Mouse (Mus musculus) limb, embryonic 11.5 days (tissue): Measurements from ENCODE around the gene Pycr2. TPM values are rescaled to one million over a fixed set of nuclear protein-coding genes. Genes with fewer than 3 reads are reported as not detected.
"Not testable (repeated sequence)": the region's sequence is repeated elsewhere in the genome, so short reads cannot be mapped to it uniquely, and the experiment has no call there.

Source experiments
- ATAC-seq: fragments of 200-750 bp; cut with Nextera tagmentation; 2 replicates; pipeline ENCODE4 v1.8.0; 2017; ENCODE audit warnings: low read depth; ENCODE audit not compliant: insufficient number of reproducible peaks, low FRiP score, low TSS enrichment
- DNase-seq: peaks from one replicate; pipeline ENCODE4 v3.0.0-alpha.2; 2015; ENCODE audit warnings: low spot score
- H3K27ac ChIP-seq: fragments of 300-500 bp; sonication (generic); replicated peaks from 2 replicates; pipeline ENCODE4 v1.5.1; 2014; ENCODE audit warnings: low read depth, mild to moderate bottlenecking, low read length
- H3K27me3 ChIP-seq: fragments of 300-500 bp; sonication (generic); 2 replicates; pipeline ENCODE4 v1.6.1; 2014; ENCODE audit warnings: mild to moderate bottlenecking, low read length, mixed read lengths; ENCODE audit not compliant: control insufficient read depth, insufficient read depth
- H3K36me3 ChIP-seq: fragments of 300-500 bp; sonication (generic); 2 replicates; pipeline ENCODE4 v1.6.1; 2014; ENCODE audit warnings: mild to moderate bottlenecking, low read length, moderate library complexity, mixed read lengths; ENCODE audit not compliant: control insufficient read depth, insufficient read depth
- H3K4me1 ChIP-seq: fragments of 300-500 bp; sonication (generic); 2 replicates; pipeline ENCODE4 v1.6.1; 2014; ENCODE audit warnings: low read length, mixed read lengths; ENCODE audit not compliant: control insufficient read depth, insufficient read depth
- H3K4me2 ChIP-seq: fragments of 300-500 bp; sonication (generic); 2 replicates; pipeline ENCODE4 v1.6.1; 2014; ENCODE audit warnings: low read depth, mild to moderate bottlenecking, moderate library complexity; ENCODE audit not compliant: severe bottlenecking
- H3K4me3 ChIP-seq: fragments of 300-500 bp; sonication (generic); 2 replicates; pipeline ENCODE4 v1.5.1; 2014; ENCODE audit warnings: low read depth, low read length
- H3K9ac ChIP-seq: fragments of 300-500 bp; sonication (generic); 2 replicates; pipeline ENCODE4 v1.6.1; 2014; ENCODE audit warnings: mild to moderate bottlenecking, low read length
- H3K9me3 ChIP-seq: fragments of 300-500 bp; sonication (generic); 2 replicates; pipeline ENCODE4 v1.6.1; 2016; ENCODE audit warnings: low read length; ENCODE audit not compliant: control insufficient read depth
- WGBS: fragments of 180-500 bp; shearing (Covaris S2); extraction: QIAGEN DNeasy Blood & Tissue Kit; methylation state at CpG from one replicate; pipeline ENCODE4 v1.1.7; 2014; 5-methylcytosine and 5-hydroxymethylcytosine counted together
- polyA plus RNA-seq: library from polyadenylated mRNA; unstranded; fragments of >200 nt; fragmentation: Nextera tagmentation; extraction: Ambion mirVana; gene quantifications from 2 replicates; pipeline ENCODE4 v1.2.1, GENCODE M21; 2014

Gene Pycr2
- polyA plus RNA-seq, 1 experiment from 2014 or later = 137 TPM

DNA sequence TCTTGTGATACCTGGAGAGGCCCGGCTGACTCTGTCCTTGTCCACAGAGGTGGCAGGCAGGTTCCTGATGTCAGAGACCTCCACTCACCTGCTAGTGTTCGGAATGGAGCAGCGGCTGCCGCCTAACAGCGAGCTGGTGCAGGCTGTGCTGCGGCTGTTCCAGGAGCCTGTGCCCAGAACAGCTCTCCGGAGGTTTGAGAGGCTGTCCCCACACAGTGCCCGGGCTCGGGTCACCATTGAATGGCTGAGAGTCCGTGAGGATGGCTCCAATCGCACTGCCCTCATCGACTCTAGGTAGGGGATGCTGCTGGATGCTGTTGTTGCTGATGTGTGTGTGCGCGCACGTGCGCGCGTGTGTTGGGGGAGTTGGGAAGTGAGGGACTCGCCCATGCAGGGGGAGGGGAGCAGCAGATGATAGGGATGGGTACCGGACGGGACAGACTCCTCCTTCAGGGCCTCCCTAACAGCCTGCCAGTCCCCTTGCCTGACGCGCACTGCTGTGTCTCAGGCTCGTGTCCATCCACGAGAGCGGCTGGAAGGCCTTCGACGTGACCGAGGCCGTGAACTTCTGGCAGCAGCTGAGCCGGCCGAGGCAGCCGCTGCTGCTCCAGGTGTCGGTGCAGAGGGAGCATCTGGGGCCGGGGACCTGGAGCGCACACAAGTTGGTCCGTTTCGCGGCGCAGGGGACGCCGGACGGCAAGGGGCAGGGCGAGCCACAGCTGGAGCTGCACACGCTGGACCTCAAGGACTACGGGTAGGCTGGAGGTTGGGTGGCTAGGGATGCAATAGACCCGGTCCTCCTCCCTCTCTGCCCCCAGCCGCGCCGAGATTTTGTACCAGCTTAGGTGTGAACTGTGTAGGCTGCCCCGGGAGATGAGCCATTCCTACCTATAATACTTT is 9.8 kb upstream of the Pycr2 start:
- H3K27me3 ChIP-seq = peaks cover 23% of the 10 kb centered on the region
- 5% methylated on average over 42 of the region's 51 CpGs for WGBS
- H3K4me1 ChIP-seq, H3K27ac ChIP-seq, H3K36me3 ChIP-seq, H3K9ac ChIP-seq, ATAC-seq, H3K9me3 ChIP-seq: not testable (repeated sequence)
- peak overlapping the region; percentile 33 for H3K4me2 ChIP-seq
- peak overlapping the region; percentile 17; the same call in 1 of the 2 replicates for H3K4me3 ChIP-seq
- peak; percentile 49 for DNase-seq

DNA sequence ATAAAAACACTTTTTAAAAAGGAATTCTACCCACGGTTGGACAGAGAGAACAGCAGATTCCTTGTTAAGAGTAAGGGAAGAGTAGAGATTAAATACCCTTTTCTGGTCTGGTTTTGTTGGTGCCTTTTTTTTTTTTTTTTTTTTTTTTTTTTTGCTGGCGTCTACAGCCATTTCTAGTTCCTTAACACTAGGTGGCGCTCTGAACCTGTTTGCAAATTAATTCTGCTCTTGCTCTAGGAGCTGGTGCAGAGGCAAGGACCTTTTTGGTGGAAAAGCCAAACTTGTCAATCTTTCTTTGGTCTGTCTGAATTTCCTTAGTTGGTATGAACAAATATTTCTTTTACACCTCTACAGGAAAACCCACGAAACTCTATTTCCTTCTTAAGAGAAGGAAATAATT is 3.0 kb upstream of the Pycr2 start:
- H3K27me3 ChIP-seq = no peaks in the 10 kb centered on the region
- H3K4me1 ChIP-seq = peaks cover 6% of the 10 kb centered on the region; the same call in 1 of the 2 replicates
- H3K4me2 ChIP-seq = no peak overlapping the region
- no peak overlapping the region for H3K9ac ChIP-seq
- H3K9me3 ChIP-seq = no peaks in the 10 kb centered on the region
- H3K36me3 ChIP-seq = peaks cover 2% of the 10 kb centered on the region; the same call in 1 of the 2 replicates
- ATAC-seq = no peak
- H3K27ac ChIP-seq = no peak overlapping the region
- under 1% methylated on average over 4 of the region's 4 CpGs for WGBS
- no peak for DNase-seq
- no peak overlapping the region for H3K4me3 ChIP-seq

DNA sequence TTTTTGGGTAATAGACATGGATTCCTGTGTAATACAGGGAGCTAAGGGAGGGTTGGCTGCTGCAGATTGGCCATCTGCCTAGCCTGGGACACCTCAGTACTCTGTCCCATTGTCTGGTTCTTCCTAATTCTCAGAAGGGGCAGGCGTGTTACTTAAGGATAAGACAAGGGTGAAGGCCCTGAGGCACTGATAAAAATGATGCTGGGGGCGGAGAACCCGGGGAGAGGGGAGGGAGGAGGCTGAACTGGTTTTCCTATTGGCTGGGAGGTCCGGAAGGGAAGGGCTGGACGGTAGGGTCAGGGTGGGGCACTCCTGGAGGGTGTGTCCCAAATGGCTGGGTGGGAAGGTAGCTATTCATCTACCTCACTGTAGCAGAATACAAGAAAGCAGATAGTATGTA is 1.2 kb upstream of the Pycr2 start:
- Histone ChIP-seq H3K9ac (no peak overlapping the region), H3K36me3 (peaks cover 18% of the 10 kb centered on the region), H3K4me1 (peaks cover 6% of the 10 kb centered on the region; the same call in 1 of the 2 replicates), H3K4me3 (no peak overlapping the region), H3K9me3 (no peaks in the 10 kb centered on the region), H3K27ac (no peak overlapping the region), H3K4me2 (no peak overlapping the region), H3K27me3 (no peaks in the 10 kb centered on the region)
- DNase-seq = no peak
- ATAC-seq = peak; percentile 40; the same call in 1 of the 2 replicates
- 28% methylated on average over 5 of the region's 5 CpGs for WGBS

DNA sequence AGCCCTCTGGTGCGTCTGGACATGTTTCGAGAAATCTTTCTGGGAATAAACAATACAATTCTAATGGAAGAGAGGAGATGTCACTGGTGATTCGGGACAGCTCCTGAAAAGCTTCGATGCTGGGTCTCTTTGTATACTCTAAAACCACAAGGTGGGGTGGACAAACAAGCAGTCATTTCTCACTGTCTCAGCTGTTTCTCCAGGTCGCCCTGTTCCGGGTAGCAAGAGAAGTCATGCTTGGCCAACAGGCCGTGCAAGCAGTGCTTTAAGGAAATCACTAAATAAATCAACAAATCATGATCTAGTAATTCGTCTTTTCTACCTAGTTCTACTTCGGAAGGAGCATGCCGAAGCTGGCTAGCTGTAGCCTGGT is 441 bp upstream of the Pycr2 start:
- H3K9ac ChIP-seq = peak overlapping the region; percentile 27; the same call in 1 of the 2 replicates
- no peak for ATAC-seq
- WGBS = 43% methylated on average over 10 of the region's 10 CpGs
- peak overlapping the region; percentile 30; the same call in 1 of the 2 replicates for H3K4me2 ChIP-seq
- H3K36me3 ChIP-seq = peaks cover 20% of the 10 kb centered on the region
- no peaks in the 10 kb centered on the region for H3K9me3 ChIP-seq
- DNase-seq = no peak
- H3K4me1 ChIP-seq = peaks cover 6% of the 10 kb centered on the region; the same call in 1 of the 2 replicates
- no peak overlapping the region for H3K4me3 ChIP-seq
- H3K27ac ChIP-seq = no peak overlapping the region
- H3K27me3 ChIP-seq = no peaks in the 10 kb centered on the region

DNA sequence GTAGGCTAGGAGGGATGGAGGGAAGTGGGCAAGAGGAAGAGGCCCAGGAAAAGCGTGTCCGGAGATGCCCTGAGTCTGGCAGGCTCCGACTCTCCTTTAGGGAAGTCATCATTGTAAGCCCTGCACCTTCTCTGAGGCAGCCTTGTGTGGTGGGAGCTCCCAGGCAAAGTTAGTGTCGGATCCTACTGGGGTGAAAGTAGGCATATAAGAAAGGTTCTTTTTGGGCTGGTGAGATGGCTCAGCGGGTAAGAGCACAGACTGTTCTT is 655 bp downstream of the Pycr2 start:
- Histone ChIP-seq H3K4me1 (peaks cover 6% of the 10 kb centered on the region; the same call in 1 of the 2 replicates), H3K9ac (peak overlapping the region; percentile 89), H3K4me3 (peak overlapping the region; percentile 75), H3K9me3 (no peaks in the 10 kb centered on the region), H3K4me2 (peak overlapping the region; percentile 65), H3K36me3 (peaks cover 20% of the 10 kb centered on the region), H3K27me3 (no peaks in the 10 kb centered on the region), H3K27ac (no peak overlapping the region)
- WGBS = 2% methylated on average over 5 of the region's 5 CpGs
- DNase-seq (no peak), ATAC-seq (no peak)

DNA sequence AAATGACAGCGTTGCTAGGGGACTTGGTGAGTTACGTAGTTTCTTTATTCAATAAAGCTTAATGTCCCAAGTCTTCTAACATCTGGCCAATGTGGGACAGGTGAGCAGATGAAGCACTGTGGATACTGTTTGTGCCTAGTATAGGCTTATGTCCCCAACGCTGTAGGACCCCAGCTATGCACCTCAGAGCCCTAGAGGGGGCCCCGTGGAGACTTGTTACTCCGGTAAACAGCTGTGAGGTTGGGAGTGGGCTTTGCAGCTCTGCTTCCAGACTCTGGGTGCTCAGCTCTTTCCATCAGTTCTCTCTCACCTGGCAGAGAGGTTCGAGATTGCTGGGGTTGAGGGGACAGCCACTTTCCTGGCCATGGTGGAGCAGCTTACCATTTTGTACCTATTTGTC is 1.2 kb downstream of the Pycr2 start:
- Histone ChIP-seq H3K27me3 (no peaks in the 10 kb centered on the region), H3K9ac (peak overlapping the region; percentile 45; the same call in 1 of the 2 replicates), H3K4me2 (peak overlapping the region; percentile 65), H3K4me1 (peaks cover 6% of the 10 kb centered on the region; the same call in 1 of the 2 replicates), H3K36me3 (peaks cover 20% of the 10 kb centered on the region), H3K4me3 (peak overlapping the region; percentile 75), H3K9me3 (no peaks in the 10 kb centered on the region), H3K27ac (no peak overlapping the region)
- 74% methylated on average over 6 of the region's 6 CpGs for WGBS
- ATAC-seq (no peak), DNase-seq (no peak)

DNA sequence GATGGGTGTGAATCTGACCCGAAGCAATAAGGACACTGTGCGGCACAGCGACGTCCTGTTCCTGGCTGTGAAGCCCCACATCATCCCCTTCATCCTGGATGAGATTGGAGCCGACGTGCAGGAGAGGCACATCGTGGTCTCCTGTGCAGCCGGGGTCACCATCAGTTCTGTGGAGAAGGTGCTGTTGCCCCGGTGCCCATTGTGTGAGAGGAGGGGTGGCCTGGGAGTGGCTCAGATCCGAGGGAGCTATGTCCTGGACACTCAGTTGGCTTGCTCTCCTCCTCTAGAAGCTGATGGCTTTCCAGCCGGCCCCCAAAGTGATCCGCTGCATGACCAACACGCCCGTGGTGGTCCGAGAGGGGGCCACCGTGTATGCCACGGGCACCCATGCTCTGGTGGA is 1.8 kb downstream of the Pycr2 start:
- no peaks in the 10 kb centered on the region for H3K9me3 ChIP-seq
- peaks cover 6% of the 10 kb centered on the region; the same call in 1 of the 2 replicates for H3K4me1 ChIP-seq
- H3K4me3 ChIP-seq = peak overlapping the region; percentile 75; the same call in 1 of the 2 replicates
- no peaks in the 10 kb centered on the region for H3K27me3 ChIP-seq
- no peak overlapping the region; the same call in 1 of the 2 replicates for H3K4me2 ChIP-seq
- peaks cover 20% of the 10 kb centered on the region for H3K36me3 ChIP-seq
- DNase-seq (no peak), ATAC-seq (no peak)
- no peak overlapping the region for H3K9ac ChIP-seq
- 94% methylated on average over 17 of the region's 17 CpGs for WGBS
- H3K27ac ChIP-seq = no peak overlapping the region

DNA sequence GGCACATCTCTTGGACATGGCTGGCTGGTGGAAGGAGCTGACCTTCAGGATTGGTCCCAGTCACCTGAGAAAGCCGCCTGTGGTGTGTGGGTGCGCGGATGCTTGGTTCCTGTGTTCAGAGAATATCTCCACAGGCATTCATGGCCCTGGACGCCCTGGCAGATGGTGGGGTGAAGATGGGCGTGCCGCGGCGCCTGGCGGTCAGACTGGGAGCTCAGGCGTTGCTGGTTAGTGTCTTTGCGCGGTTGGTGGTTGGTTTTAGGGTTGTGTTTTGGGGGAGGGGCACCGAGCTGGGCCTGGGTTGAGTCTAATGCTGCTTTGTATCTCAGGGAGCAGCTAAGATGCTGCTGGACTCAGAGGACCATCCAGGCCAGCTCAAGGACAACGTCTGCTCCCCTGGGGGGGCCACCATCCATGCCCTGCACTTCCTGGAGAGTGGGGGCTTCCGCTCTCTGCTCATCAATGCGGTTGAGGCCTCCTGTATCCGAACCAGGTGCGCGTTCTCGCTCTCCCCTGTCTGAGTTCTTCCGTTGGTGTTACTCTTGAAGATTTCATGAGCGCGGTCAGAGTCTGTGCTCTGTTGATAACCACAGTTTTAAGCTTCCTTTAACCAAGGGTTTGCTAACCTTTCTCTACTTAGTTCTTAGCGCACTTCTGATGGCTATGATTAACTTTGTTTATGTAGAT is 2.5 kb downstream of the Pycr2 start:
- ATAC-seq (no peak), DNase-seq (no peak)
- Histone ChIP-seq H3K9me3 (no peaks in the 10 kb centered on the region), H3K27me3 (no peaks in the 10 kb centered on the region), H3K4me2 (peak overlapping the region; percentile 17; the same call in 1 of the 2 replicates), H3K27ac (no peak overlapping the region), H3K4me3 (no peak overlapping the region), H3K36me3 (peaks cover 20% of the 10 kb centered on the region), H3K9ac (no peak overlapping the region), H3K4me1 (peaks cover 9% of the 10 kb centered on the region)
- 93% methylated on average over 24 of the region's 24 CpGs for WGBS
